Mouse (Mus musculus): ENCODE measurements around the gene Fam78b. TPM values are rescaled to one million over a fixed set of nuclear protein-coding genes. Genes with fewer than 3 reads are reported as not detected.

Gene Fam78b
- polyA plus RNA-seq, 1 experiment from 2014 or later, result 1.3 TPM

DNA sequence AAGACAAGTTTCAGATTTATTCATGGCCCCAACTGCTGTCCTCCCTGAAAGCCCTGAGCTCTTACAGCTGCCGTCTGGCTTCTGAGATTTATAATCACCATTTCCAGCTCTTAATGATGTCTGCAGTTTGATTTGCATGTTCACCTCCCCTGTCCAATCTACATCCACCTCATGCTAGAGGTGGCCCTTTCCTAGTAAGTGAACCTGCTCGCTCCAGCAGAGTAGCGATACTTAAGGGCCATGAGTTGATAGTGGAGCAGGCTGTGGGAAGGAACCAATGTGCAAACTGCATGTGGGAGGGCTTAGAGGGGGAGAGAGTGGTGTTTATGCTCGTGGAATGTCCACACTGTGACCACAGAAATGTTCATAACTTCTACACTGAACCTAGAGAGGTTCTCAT lies 23.7 kb downstream of the Fam78b start:
- ATAC-seq (ENCODE audit: insufficient number of reproducible peaks, insufficient read depth, low FRiP score, low read depth), result no peak
- Histone ChIP-seq H3K36me3 (ENCODE audit: control insufficient read depth, insufficient read depth, low read length) (no peaks in the 10 kb centered on the region), H3K27ac (replicated peaks in 1 of 2; ENCODE audit: control insufficient read depth in 1 of 2, insufficient read depth in 1 of 2, low read depth in 2 of 2, low read length in 2 of 2) (no peak overlapping the region), H3K4me2 (ENCODE audit: low read length) (no peak overlapping the region), H3K4me1 (ENCODE audit: control insufficient read depth in 2 of 2, insufficient read depth in 2 of 2, low read length in 2 of 2) (no peaks in the 10 kb centered on the region), H3K4me3 (ENCODE audit: control insufficient read depth in 1 of 2, insufficient read depth in 1 of 2, low read depth in 1 of 2, low read length in 2 of 2) (no peak overlapping the region), H3K27me3 (ENCODE audit: control insufficient read depth, insufficient read depth, low read length) (no peaks in the 10 kb centered on the region), H3K9me3 (ENCODE audit: control insufficient read depth, low read length) (peaks cover 10% of the 10 kb centered on the region), H3K9ac (ENCODE audit: low read length) (no peak overlapping the region)
- WGBS, result 60% methylated on average over 4 of the region's 4 CpGs

DNA sequence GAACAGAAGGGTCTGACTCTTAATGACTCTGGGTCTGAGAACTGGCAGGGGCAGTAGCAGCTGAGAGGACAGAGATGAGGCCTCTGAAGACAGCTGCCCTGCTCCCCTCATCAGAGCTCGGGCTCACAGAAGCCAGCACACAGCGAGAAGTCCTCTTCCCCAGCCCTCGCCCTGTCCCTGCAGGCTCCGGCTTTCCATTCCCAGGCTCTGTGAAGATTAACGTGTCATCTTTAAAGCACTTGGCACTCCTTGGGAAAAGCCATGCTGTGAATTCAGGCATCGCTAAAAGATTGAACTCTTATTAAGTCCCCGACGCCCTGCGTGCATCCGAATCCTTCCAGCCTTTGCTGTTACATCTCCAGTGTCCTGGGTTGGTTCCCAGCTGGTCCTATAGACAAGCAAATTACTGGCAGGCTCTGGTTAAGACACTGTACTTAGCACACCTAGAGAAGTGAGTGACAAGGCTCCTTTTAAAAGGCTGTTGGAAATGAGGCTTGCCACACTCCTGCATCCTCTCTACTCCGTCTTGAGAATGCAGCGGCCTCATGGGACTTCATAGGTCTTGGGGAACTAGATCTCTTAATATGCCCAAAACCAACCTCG lies 30.9 kb downstream of the Fam78b start:
- peaks cover 9% of the 10 kb centered on the region for H3K9me3 ChIP-seq (ENCODE audit: control insufficient read depth, low read length)
- H3K4me2 ChIP-seq (ENCODE audit: low read length), result no peak overlapping the region
- no peak for ATAC-seq (ENCODE audit: insufficient number of reproducible peaks, insufficient read depth, low FRiP score, low read depth)
- H3K4me3 ChIP-seq (ENCODE audit: control insufficient read depth in 1 of 2, insufficient read depth in 1 of 2, low read depth in 1 of 2, low read length in 2 of 2), result no peak overlapping the region
- H3K27ac ChIP-seq (replicated peaks in 1 of 2; ENCODE audit: control insufficient read depth in 1 of 2, insufficient read depth in 1 of 2, low read depth in 2 of 2, low read length in 2 of 2), result no peak overlapping the region
- no peaks in the 10 kb centered on the region for H3K4me1 ChIP-seq (ENCODE audit: control insufficient read depth in 2 of 2, insufficient read depth in 2 of 2, low read length in 2 of 2)
- WGBS, result 62% methylated on average over 13 of the region's 13 CpGs
- H3K27me3 ChIP-seq (ENCODE audit: control insufficient read depth, insufficient read depth, low read length), result no peaks in the 10 kb centered on the region
- H3K9ac ChIP-seq (ENCODE audit: low read length), result no peak overlapping the region
- H3K36me3 ChIP-seq (ENCODE audit: control insufficient read depth, insufficient read depth, low read length), result no peaks in the 10 kb centered on the region

GRCm38 (mm10) chr1:167034435-167034834 lies 33.2 kb downstream of the Fam78b start:
- no peaks in the 10 kb centered on the region for H3K27me3 ChIP-seq (ENCODE audit: control insufficient read depth, insufficient read depth, low read length)
- H3K4me2 ChIP-seq (ENCODE audit: low read length), result no peak overlapping the region
- WGBS, result 84% methylated on average over 1 of the region's 1 CpGs
- no peak overlapping the region for H3K27ac ChIP-seq (replicated peaks in 1 of 2; ENCODE audit: control insufficient read depth in 1 of 2, insufficient read depth in 1 of 2, low read depth in 2 of 2, low read length in 2 of 2)
- no peak overlapping the region for H3K4me3 ChIP-seq (ENCODE audit: control insufficient read depth in 1 of 2, insufficient read depth in 1 of 2, low read depth in 1 of 2, low read length in 2 of 2)
- H3K36me3 ChIP-seq (ENCODE audit: control insufficient read depth, insufficient read depth, low read length), result no peaks in the 10 kb centered on the region
- no peaks in the 10 kb centered on the region for H3K9me3 ChIP-seq (ENCODE audit: control insufficient read depth, low read length)
- H3K9ac ChIP-seq (ENCODE audit: low read length), result no peak overlapping the region
- ATAC-seq (ENCODE audit: insufficient number of reproducible peaks, insufficient read depth, low FRiP score, low read depth), result no peak
- peaks cover 0 to 3% of the 10 kb centered on the region in 2 experiments; a peak in 2 of 4 replicates for H3K4me1 ChIP-seq (ENCODE audit: control insufficient read depth in 2 of 2, insufficient read depth in 2 of 2, low read length in 2 of 2)

DNA sequence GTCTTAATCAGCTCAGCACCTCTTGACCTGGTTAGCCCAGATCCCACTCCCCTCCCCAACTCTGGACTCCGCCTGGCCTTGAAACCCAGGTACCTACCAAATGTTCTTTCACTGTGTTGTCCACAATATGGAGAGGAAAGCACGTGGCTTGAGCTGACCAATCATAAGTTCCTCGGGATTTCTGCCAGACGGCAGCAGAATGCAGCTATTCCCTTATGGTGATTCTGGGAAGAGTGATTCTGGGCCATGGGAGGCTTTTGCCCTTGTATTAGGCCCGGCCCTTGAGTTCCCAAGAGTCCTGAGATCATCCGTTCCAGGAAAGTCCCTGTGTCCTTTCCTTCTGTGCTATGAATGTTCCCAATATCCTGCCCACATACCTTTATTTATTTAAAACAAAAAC lies 41.3 kb downstream of the Fam78b start:
- ATAC-seq (ENCODE audit: insufficient number of reproducible peaks, insufficient read depth, low FRiP score, low read depth), result no peak
- Histone ChIP-seq H3K9ac (ENCODE audit: low read length) (no peak overlapping the region), H3K27ac (replicated peaks in 1 of 2; ENCODE audit: control insufficient read depth in 1 of 2, insufficient read depth in 1 of 2, low read depth in 2 of 2, low read length in 2 of 2) (no peak overlapping the region), H3K27me3 (ENCODE audit: control insufficient read depth, insufficient read depth, low read length) (no peaks in the 10 kb centered on the region), H3K4me2 (ENCODE audit: low read length) (no peak overlapping the region), H3K4me1 (ENCODE audit: control insufficient read depth in 2 of 2, insufficient read depth in 2 of 2, low read length in 2 of 2) (peaks cover 0 to 3% of the 10 kb centered on the region in 2 experiments; a peak in 2 of 4 replicates), H3K4me3 (ENCODE audit: control insufficient read depth in 1 of 2, insufficient read depth in 1 of 2, low read depth in 1 of 2, low read length in 2 of 2) (no peak overlapping the region), H3K36me3 (ENCODE audit: control insufficient read depth, insufficient read depth, low read length) (no peaks in the 10 kb centered on the region), H3K9me3 (ENCODE audit: control insufficient read depth, low read length) (no peaks in the 10 kb centered on the region)
- WGBS, result 77% methylated on average over 6 of the region's 6 CpGs

DNA sequence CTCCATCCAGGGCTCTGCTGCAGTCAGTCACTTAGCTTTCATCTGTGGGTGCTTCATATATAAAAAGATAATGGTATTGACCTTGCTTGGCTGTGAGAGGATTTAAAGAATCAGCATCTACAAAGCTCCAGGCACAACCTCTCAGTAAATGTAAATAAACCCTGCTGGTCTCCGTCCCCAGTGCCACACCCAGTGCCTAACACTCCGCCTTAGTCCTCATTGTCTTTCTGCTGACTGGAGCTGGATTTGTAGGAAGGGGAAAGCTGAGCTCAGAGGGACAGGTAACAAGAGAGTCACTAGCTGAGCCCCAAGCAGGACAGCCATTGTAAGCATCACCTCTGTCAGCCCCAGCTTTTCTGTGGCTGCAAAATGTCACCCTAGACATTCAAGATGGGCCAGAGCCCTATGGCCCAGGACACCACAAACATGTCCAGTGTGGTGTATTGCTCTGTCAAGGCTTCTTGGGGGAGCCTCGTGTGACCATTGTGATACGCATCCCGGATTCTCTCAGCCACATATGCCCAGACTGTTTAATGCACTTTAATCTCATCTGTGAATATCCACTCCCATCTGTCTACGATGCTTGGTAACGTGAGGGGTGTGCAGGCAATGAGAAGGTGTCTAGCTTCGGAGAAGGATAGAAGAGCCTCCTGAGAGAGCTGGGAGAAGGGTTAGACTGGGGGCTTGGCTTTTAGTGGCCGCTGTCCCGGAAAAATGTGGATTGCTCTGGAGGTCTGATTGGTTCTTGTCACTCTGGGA lies 45.1 kb downstream of the Fam78b start:
- Histone ChIP-seq H3K4me3 (ENCODE audit: control insufficient read depth in 1 of 2, insufficient read depth in 1 of 2, low read depth in 1 of 2, low read length in 2 of 2) (no peak overlapping the region), H3K4me2 (ENCODE audit: low read length) (no peak overlapping the region), H3K4me1 (ENCODE audit: control insufficient read depth in 2 of 2, insufficient read depth in 2 of 2, low read length in 2 of 2) (no peaks in the 10 kb centered on the region), H3K27ac (replicated peaks in 1 of 2; ENCODE audit: control insufficient read depth in 1 of 2, insufficient read depth in 1 of 2, low read depth in 2 of 2, low read length in 2 of 2) (no peak overlapping the region), H3K27me3 (ENCODE audit: control insufficient read depth, insufficient read depth, low read length) (no peaks in the 10 kb centered on the region), H3K9ac (ENCODE audit: low read length) (no peak overlapping the region), H3K9me3 (ENCODE audit: control insufficient read depth, low read length) (no peaks in the 10 kb centered on the region), H3K36me3 (ENCODE audit: control insufficient read depth, insufficient read depth, low read length) (no peaks in the 10 kb centered on the region)
- WGBS, result 45% methylated on average over 10 of the region's 10 CpGs
- no peak for ATAC-seq (ENCODE audit: insufficient number of reproducible peaks, insufficient read depth, low FRiP score, low read depth)

GRCm38 (mm10) chr1:167050859-167051258 lies 49.6 kb downstream of the Fam78b start:
- no peak for ATAC-seq (ENCODE audit: insufficient number of reproducible peaks, insufficient read depth, low FRiP score, low read depth)
- H3K4me2 ChIP-seq (ENCODE audit: low read length), result no peak overlapping the region
- no peak overlapping the region for H3K9ac ChIP-seq (ENCODE audit: low read length)
- no peaks in the 10 kb centered on the region for H3K4me1 ChIP-seq (ENCODE audit: control insufficient read depth in 2 of 2, insufficient read depth in 2 of 2, low read length in 2 of 2)
- H3K36me3 ChIP-seq (ENCODE audit: control insufficient read depth, insufficient read depth, low read length), result no peaks in the 10 kb centered on the region
- no peak overlapping the region for H3K4me3 ChIP-seq (ENCODE audit: control insufficient read depth in 1 of 2, insufficient read depth in 1 of 2, low read depth in 1 of 2, low read length in 2 of 2)
- 69% methylated on average over 3 of the region's 3 CpGs for WGBS
- no peaks in the 10 kb centered on the region for H3K27me3 ChIP-seq (ENCODE audit: control insufficient read depth, insufficient read depth, low read length)
- H3K9me3 ChIP-seq (ENCODE audit: control insufficient read depth, low read length), result no peaks in the 10 kb centered on the region
- H3K27ac ChIP-seq (replicated peaks in 1 of 2; ENCODE audit: control insufficient read depth in 1 of 2, insufficient read depth in 1 of 2, low read depth in 2 of 2, low read length in 2 of 2), result no peak overlapping the region

DNA sequence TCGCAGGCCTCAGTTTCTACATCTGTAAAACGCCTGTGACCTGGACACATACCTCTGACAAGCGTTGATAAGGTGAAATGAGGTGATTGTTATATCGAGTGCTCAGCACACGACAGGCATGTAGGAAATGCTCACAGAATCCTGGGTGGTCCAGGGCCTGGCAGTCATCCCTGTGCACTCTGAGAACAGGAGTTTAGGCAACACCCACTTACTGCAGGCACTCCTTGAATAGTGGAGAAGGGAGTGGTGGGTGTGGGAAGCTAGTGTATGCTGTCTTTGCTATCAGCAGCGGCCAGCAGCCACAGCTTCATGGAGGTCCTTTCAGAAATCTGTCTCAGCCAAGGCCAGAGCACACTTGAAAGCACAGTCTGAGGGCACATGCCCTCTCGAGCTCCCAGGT lies 52.8 kb downstream of the Fam78b start:
- Histone ChIP-seq H3K27ac (replicated peaks in 1 of 2; ENCODE audit: control insufficient read depth in 1 of 2, insufficient read depth in 1 of 2, low read depth in 2 of 2, low read length in 2 of 2) (no peak overlapping the region), H3K4me2 (ENCODE audit: low read length) (no peak overlapping the region), H3K9me3 (ENCODE audit: control insufficient read depth, low read length) (no peaks in the 10 kb centered on the region), H3K4me1 (ENCODE audit: control insufficient read depth in 2 of 2, insufficient read depth in 2 of 2, low read length in 2 of 2) (no peaks in the 10 kb centered on the region), H3K27me3 (ENCODE audit: control insufficient read depth, insufficient read depth, low read length) (no peaks in the 10 kb centered on the region), H3K36me3 (ENCODE audit: control insufficient read depth, insufficient read depth, low read length) (no peaks in the 10 kb centered on the region), H3K4me3 (ENCODE audit: control insufficient read depth in 1 of 2, insufficient read depth in 1 of 2, low read depth in 1 of 2, low read length in 2 of 2) (no peak overlapping the region), H3K9ac (ENCODE audit: low read length) (no peak overlapping the region)
- ATAC-seq (ENCODE audit: insufficient number of reproducible peaks, insufficient read depth, low FRiP score, low read depth), result no peak
- WGBS, result 55% methylated on average over 7 of the region's 7 CpGs
